Mouse (Mus musculus) CH12.LX (cell line): ENCODE results near the gene Col24a1. TPM values are rescaled to one million over a fixed set of nuclear protein-coding genes. Genes with fewer than 3 reads are reported as not detected.

Experiments
- DNase-seq: peaks from one replicate; pipeline ENCODE4 v3.0.0-alpha.2; 2013; ENCODE audit errors: extremely low read depth
- H3K27ac ChIP-seq: 2 replicates; pipeline ENCODE4 v1.5.1; 2012; ENCODE audit warnings: low read depth, mild to moderate bottlenecking, control low read depth, moderate library complexity; ENCODE audit not compliant: insufficient read depth
- H3K27me3 ChIP-seq: replicated peaks from 2 replicates; pipeline ENCODE3; 2012; ENCODE audit warnings: inconsistent platforms
- H3K36me3 ChIP-seq, 2 experiments: replicated peaks in 1 of 2; 2 replicates each; pipeline versions ENCODE3 to v1.6.1; 2012; ENCODE audit warnings: inconsistent platforms in 1 of 2, low read length in 1 of 2, mild to moderate bottlenecking in 1 of 2, mixed read lengths in 1 of 2, moderate library complexity in 1 of 2; ENCODE audit not compliant: control insufficient read depth in 1 of 2, insufficient read depth in 1 of 2
- H3K4me1 ChIP-seq, 2 experiments: 2 replicates each; pipeline ENCODE4 v1.6.1; 2012; ENCODE audit warnings: inconsistent platforms in 1 of 2, moderate library complexity in 1 of 2; ENCODE audit not compliant: insufficient read depth in 2 of 2, control insufficient read depth in 1 of 2
- H3K4me2 ChIP-seq: 2 replicates; pipeline ENCODE4 v1.6.1; 2012; ENCODE audit warnings: low read depth, mild to moderate bottlenecking, control low read depth; ENCODE audit not compliant: poor library complexity, insufficient read depth, severe bottlenecking
- H3K4me3 ChIP-seq, 3 experiments: fragments of 150-350 bp in 1 of 3; sonication (generic) in 1 of 3; replicated peaks in 1 of 3; 2 replicates each; pipeline versions ENCODE3 to v1.5.1; 2011 to 2012; ENCODE audit warnings: low read depth in 2 of 3, low read length in 2 of 3, mild to moderate bottlenecking in 2 of 3, moderate library complexity in 2 of 3, control low read depth in 1 of 3, improper control_type of control experiment in 1 of 3, inconsistent platforms in 1 of 3, mixed read lengths in 1 of 3; ENCODE audit not compliant: poor library complexity in 1 of 3
- H3K79me2 ChIP-seq: replicated peaks from 2 replicates; pipeline ENCODE4 v1.6.1; 2012; ENCODE audit warnings: mild to moderate bottlenecking, moderate library complexity; ENCODE audit not compliant: control insufficient read depth, poor library complexity, insufficient read depth, severe bottlenecking; ENCODE audit errors: extremely low read depth
- H3K9ac ChIP-seq: 2 replicates; pipeline ENCODE4 v1.6.1; 2012; ENCODE audit warnings: low read depth, mild to moderate bottlenecking, control low read depth, moderate library complexity; ENCODE audit not compliant: insufficient read depth
- H3K9me3 ChIP-seq: replicated peaks from 2 replicates; pipeline ENCODE3; 2012; ENCODE audit warnings: low read length, inconsistent platforms, mixed read lengths
- BHLHE40 ChIP-seq: IDR thresholded peaks from 2 replicates; pipeline ENCODE4 v1.6.1; 2011; ENCODE audit warnings: mild to moderate bottlenecking, low read depth, low read length, improper control_type of control experiment
- CHD1 ChIP-seq: IDR thresholded peaks from 2 replicates; pipeline ENCODE4 v1.6.1; 2012; ENCODE audit warnings: low read depth, low read length, improper control_type of control experiment, inconsistent platforms
- CTCF ChIP-seq, 2 experiments: IDR thresholded peaks in 1 of 2; conservative IDR thresholded peaks in 1 of 2; 2 replicates each; pipeline ENCODE4 v1.5.1; 2011 to 2012; ENCODE audit warnings: low read depth in 2 of 2, low read length in 2 of 2, improper control_type of control experiment in 1 of 2, inconsistent platforms in 1 of 2, mild to moderate bottlenecking in 1 of 2, moderate library complexity in 1 of 2
- ELF1 ChIP-seq: IDR thresholded peaks from 2 replicates; pipeline ENCODE4 v1.6.1; 2014; ENCODE audit warnings: low read depth, mild to moderate bottlenecking, inconsistent platforms, low read length, improper control_type of control experiment
- EP300 ChIP-seq: IDR thresholded peaks from 2 replicates; pipeline ENCODE4 v1.6.1; 2011; ENCODE audit warnings: low read length, improper control_type of control experiment
- ETS1 ChIP-seq: conservative IDR thresholded peaks from 2 replicates; pipeline ENCODE4 v1.6.1; 2012; ENCODE audit warnings: low read depth, mild to moderate bottlenecking, inconsistent platforms, low read length, improper control_type of control experiment, moderate library complexity
- HCFC1 ChIP-seq: IDR thresholded peaks from 2 replicates; pipeline ENCODE4 v1.6.1; 2012; ENCODE audit warnings: low read depth, mild to moderate bottlenecking, inconsistent platforms, low read length, improper control_type of control experiment
- JUN ChIP-seq: IDR thresholded peaks from 2 replicates; pipeline ENCODE4 v1.6.1; 2011; ENCODE audit warnings: low read depth, mild to moderate bottlenecking, low read length, improper control_type of control experiment, moderate library complexity; ENCODE audit not compliant: insufficient read depth
- MEF2A ChIP-seq: IDR thresholded peaks from 2 replicates; pipeline ENCODE4 v1.6.1; 2014; ENCODE audit warnings: low read depth, mild to moderate bottlenecking, inconsistent platforms, low read length, improper control_type of control experiment, borderline replicate concordance
- NELFE ChIP-seq: IDR thresholded peaks from 2 replicates; pipeline ENCODE4 v1.6.1; 2011; ENCODE audit warnings: low read depth, low read length, improper control_type of control experiment
- NRF1 ChIP-seq: IDR thresholded peaks from 2 replicates; pipeline ENCODE4 v1.6.1; 2014; ENCODE audit warnings: low read depth, mild to moderate bottlenecking, inconsistent platforms, low read length, improper control_type of control experiment, moderate library complexity
- POLR2A ChIP-seq: IDR thresholded peaks from 2 replicates; pipeline ENCODE4 v1.6.1; 2011; ENCODE audit warnings: low read depth, mild to moderate bottlenecking, improper control_type of control experiment, low read length
- RAD21 ChIP-seq: IDR thresholded peaks from 2 replicates; pipeline ENCODE4 v1.6.1; 2011; ENCODE audit warnings: low read depth, mild to moderate bottlenecking, low read length, improper control_type of control experiment, moderate library complexity
- RCOR1 ChIP-seq: conservative IDR thresholded peaks from 2 replicates; pipeline ENCODE4 v1.6.1; 2012; ENCODE audit warnings: low read depth, mild to moderate bottlenecking, inconsistent platforms, low read length, improper control_type of control experiment
- SIN3A ChIP-seq: IDR thresholded peaks from 2 replicates; pipeline ENCODE4 v1.6.1; 2012; ENCODE audit warnings: low read length, improper control_type of control experiment, inconsistent platforms
- SMC3 ChIP-seq: IDR thresholded peaks from 2 replicates; pipeline ENCODE4 v1.6.1; 2011; ENCODE audit warnings: low read depth, low read length, improper control_type of control experiment
- TBP ChIP-seq: conservative IDR thresholded peaks from 2 replicates; pipeline ENCODE4 v1.6.1; 2011; ENCODE audit warnings: low read depth, low read length, improper control_type of control experiment
- USF1 ChIP-seq: IDR thresholded peaks from 2 replicates; pipeline ENCODE4 v1.6.1; 2014; ENCODE audit warnings: low read depth, mild to moderate bottlenecking, inconsistent platforms, low read length, improper control_type of control experiment
- USF2 ChIP-seq: conservative IDR thresholded peaks from 2 replicates; pipeline ENCODE4 v1.6.1; 2011; ENCODE audit warnings: low read depth, low read length, improper control_type of control experiment
- ZC3H11A ChIP-seq: IDR thresholded peaks from 2 replicates; pipeline ENCODE4 v1.6.1; 2012; ENCODE audit warnings: low read depth, mild to moderate bottlenecking, inconsistent platforms, low read length, improper control_type of control experiment
- ZKSCAN1 ChIP-seq: IDR thresholded peaks from 2 replicates; pipeline ENCODE4 v1.6.1; 2012; ENCODE audit warnings: low read depth, inconsistent platforms, low read length, improper control_type of control experiment, borderline replicate concordance
- ZMIZ1 ChIP-seq: IDR thresholded peaks from 2 replicates; pipeline ENCODE4 v1.6.1; 2012; ENCODE audit warnings: low read depth, mild to moderate bottlenecking, inconsistent platforms, low read length, improper control_type of control experiment
- ZNF384 ChIP-seq: IDR thresholded peaks from 2 replicates; pipeline ENCODE4 v1.6.1; 2012; ENCODE audit warnings: low read depth, low read length, improper control_type of control experiment, inconsistent platforms
- dilution Hi-C: fragments of 300-500 bp; cut with MboI; formaldehyde crosslinking; loops from 2 replicates; pipeline ENCODE4 v1.14.3; 2020; ENCODE audit warnings: low sequenced_read_pairs; ENCODE audit not compliant: extremely low pct_unique_long_range_greater_than_20kb, extremely low pct_ligation_motif_present
- in situ Hi-C: fragments of 300-500 bp; cut with MboI; formaldehyde crosslinking; loops from 3 replicates; pipeline ENCODE4 v1.14.3; 2019; ENCODE audit warnings: low sequenced_read_pairs, low pct_ligation_motif_present, low pct_unique_long_range_greater_than_20kb, mixed read lengths
- polyA plus RNA-seq: library from polyadenylated mRNA; unstranded; fragments of >175 nt; gene quantifications from 2 replicates; pipeline ENCODE4 v1.2.1, GENCODE M21; 2012; ENCODE audit warnings: low read depth; ENCODE audit not compliant: insufficient read length
- total RNA-seq, 2 experiments: library from RNA; depleted of rRNA; stranded (reverse); fragments of 300-350 nt in 1 of 2; fragments of >200 nt in 1 of 2; gene quantifications; 2 replicates each; pipeline ENCODE4 v1.2.3; 2012 to 2014

Col24a1 gene
- total and polyA plus RNA-seq, 3 experiments = 0.10 TPM; not detected in 2

DNA sequence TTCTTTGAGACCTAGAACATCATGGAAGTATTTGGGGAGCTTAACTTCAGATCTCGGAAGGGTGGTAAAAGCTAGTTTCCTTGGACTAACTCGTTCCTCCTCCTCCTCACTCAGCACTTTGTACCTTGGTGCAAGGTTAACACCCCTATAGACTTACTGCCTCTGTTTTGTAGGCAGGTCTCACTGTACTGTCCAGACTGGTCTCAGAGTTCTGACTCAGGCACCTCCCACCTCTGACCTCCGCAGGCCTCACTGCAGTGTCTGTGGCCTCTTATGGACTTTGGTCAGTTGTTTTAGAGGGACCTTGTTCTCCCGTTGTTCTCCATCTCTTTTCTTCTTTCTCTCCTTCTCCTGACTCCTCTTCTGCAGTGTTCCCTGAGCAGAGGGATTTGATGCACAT lies 290.8 kb downstream of the Col24a1 start:
- DNase-seq = no peak
- dilution Hi-C loops = no loop called here
- H3K36me3 ChIP-seq = peaks cover 67 to 90% of the 10 kb centered on the region in 2 experiments

DNA sequence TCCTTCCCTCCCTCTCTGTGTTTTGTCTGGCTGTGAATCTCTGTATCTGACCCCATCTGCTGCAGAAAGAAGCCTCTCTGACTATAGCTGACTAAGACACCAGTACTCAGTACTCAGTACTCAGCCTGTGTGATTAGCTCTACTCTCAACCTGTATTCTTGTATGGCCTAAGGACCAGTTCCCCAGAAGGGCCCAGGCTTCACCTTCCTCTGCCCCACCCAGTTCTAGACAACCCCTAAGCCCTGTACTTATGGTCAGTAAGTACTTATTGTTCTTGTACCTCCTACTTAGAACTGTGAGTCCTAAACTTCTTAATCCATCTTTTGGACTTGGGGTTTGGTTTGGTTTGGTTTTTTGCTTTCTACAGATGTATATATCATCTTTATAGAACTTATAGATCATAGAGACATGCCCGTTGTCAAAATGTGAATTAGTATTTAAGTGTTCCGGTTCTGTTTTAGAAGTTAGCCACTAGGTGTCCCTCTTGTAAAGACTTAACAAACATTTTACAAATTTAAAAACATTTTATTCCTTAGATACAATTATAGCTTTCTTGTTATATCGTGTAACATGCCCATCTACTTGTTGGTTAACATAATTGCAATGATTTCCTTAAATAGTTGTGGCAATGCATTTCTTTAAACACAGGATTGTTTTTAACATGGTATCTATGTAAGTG lies 291.4 kb downstream of the Col24a1 start:
- Histone ChIP-seq H3K4me1 (peaks cover 0 to 4% of the 10 kb centered on the region in 2 experiments; a peak in 1 of 4 replicates), H3K9ac (no peak overlapping the region), H3K4me2 (no peak overlapping the region), H3K9me3 (no peaks in the 10 kb centered on the region), H3K79me2 (no peaks in the 10 kb centered on the region; the same call in none of the 2 replicates), H3K27me3 (no peaks in the 10 kb centered on the region), H3K4me3 (no peak overlapping the region), H3K27ac (no peak overlapping the region), H3K36me3 (peaks cover 62 to 84% of the 10 kb centered on the region in 2 experiments)
- in situ Hi-C loops = no loop called here
- dilution Hi-C loops = no loop called here
- DNase-seq = no peak
- no peak for TF ChIP-seq ZKSCAN1
- TF ChIP-seq EP300 = no peak
- peak; percentile 72 for TF ChIP-seq RAD21
- TF ChIP-seq SMC3 = peak; percentile 58
- TF ChIP-seq USF1 = no peak
- TF ChIP-seq CTCF (conservative IDR thresholded peaks at IDR 0.05 in 1 of 2, IDR thresholded peaks at IDR 0.05 in 1 of 2; ENCODE audit: low read depth in 2 of 2, low read length in 2 of 2) = peak in 1 of 2 experiments; percentile 68; a peak in 2 of 4 replicates
- no peak for TF ChIP-seq ZNF384
- TF ChIP-seq RCOR1 = no peak

More for the DNA sequence above, 290.8 kb downstream of the Col24a1 start:
- no peak overlapping the region for H3K27ac ChIP-seq
- in situ Hi-C loops = no loop called here
- peaks cover under 1 to 5% of the 10 kb centered on the region in 2 experiments; a peak in 2 of 4 replicates for H3K4me1 ChIP-seq
- TF ChIP-seq ZKSCAN1 (no peak), ZMIZ1 (no peak), USF1 (no peak), ZC3H11A (no peak), MEF2A (no peak)
- no peaks in the 10 kb centered on the region for H3K27me3 ChIP-seq
- no peak overlapping the region for H3K4me2 ChIP-seq
- H3K79me2 ChIP-seq = no peaks in the 10 kb centered on the region; the same call in none of the 2 replicates
- no peak overlapping the region for H3K9ac ChIP-seq
- H3K4me3 ChIP-seq = no peak overlapping the region
- H3K9me3 ChIP-seq = no peaks in the 10 kb centered on the region

DNA sequence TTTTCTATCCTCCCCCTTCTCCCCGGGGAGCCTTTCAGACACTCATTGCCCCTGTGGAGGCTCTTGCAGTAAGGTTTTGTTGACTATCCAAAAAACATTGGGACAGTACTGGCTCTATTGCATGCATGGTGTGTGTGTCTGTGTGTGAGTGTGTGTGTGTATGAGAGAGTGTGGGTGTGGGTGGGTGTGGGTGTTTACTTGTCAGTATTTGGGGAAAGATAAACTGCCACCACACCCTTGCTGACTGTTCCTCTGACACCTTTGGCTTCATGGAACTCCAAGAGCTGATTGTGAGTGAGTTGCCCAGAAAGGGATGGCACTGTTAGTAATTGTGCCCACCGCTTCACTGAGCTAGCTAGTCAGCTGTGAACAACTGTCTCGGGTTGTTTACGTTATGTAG lies 298.3 kb downstream of the Col24a1 start:
- no peak for DNase-seq
- H3K4me3 ChIP-seq = no peak overlapping the region
- dilution Hi-C loops (no loop called here), in situ Hi-C loops (no loop called here)
- no peaks in the 10 kb centered on the region for H3K27me3 ChIP-seq
- H3K79me2 ChIP-seq = no peaks in the 10 kb centered on the region; the same call in none of the 2 replicates
- no peaks in the 10 kb centered on the region for H3K9me3 ChIP-seq
- no peak overlapping the region for H3K4me2 ChIP-seq
- TF ChIP-seq USF1 (no peak), CTCF (conservative IDR thresholded peaks at IDR 0.05 in 1 of 2, IDR thresholded peaks at IDR 0.05 in 1 of 2; ENCODE audit: low read depth in 2 of 2, low read length in 2 of 2) (no peak), USF2 (no peak), BHLHE40 (no peak), NRF1 (no peak), RCOR1 (no peak), NELFE (no peak), CHD1 (no peak), RAD21 (no peak), JUN (no peak), ETS1 (no peak), POLR2A (no peak), ELF1 (no peak), TBP (no peak), SMC3 (no peak), ZMIZ1 (no peak), SIN3A (no peak), HCFC1 (no peak)
- no peak overlapping the region for H3K9ac ChIP-seq
- H3K36me3 ChIP-seq = peaks cover 59 to 81% of the 10 kb centered on the region in 2 experiments
- no peaks in the 10 kb centered on the region for H3K4me1 ChIP-seq
- H3K27ac ChIP-seq = no peak overlapping the region
